Mouse (Mus musculus): ENCODE measurements around the gene Spag9.

DNA sequence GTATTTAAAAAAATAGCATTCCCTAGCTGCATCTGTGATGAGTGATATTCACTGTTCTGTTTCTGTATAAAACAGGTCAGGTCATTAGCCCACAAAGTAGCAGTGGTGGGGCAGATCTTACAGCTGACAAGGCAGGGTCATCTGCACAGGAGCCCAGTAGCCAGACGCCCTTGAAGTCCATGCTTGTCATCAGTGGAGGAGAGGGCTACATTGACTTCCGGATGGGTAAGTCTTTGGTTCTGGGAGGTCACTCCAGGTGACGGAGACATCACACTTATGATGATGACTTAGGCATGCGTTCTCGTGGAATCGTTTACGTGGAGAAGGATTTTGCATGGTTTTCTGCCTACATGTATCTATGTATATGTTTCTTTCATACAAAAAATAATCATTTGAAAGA, 120.8 kb downstream of the Spag9 start:
- TF ChIP-seq TAL1 (IDR thresholded peaks at IDR 0.05; ENCODE audit: low read length) (no peak), GATA1 (IDR thresholded peaks at IDR 0.05; ENCODE audit: low read length) (no peak)

Measured in erythroblast, embryonic 14.5 days (primary cell).